Mouse (Mus musculus) E14TG2a.4 (cell line): Measurements from ENCODE around the gene Gria1.

Experiments used
- CTCF ChIP-seq: conservative IDR thresholded peaks from 2 replicates; pipeline ENCODE4 v1.5.1; 2014; ENCODE audit warnings: low read length
- NANOG ChIP-seq: IDR thresholded peaks from 2 replicates; pipeline ENCODE4 v1.6.1; 2014; ENCODE audit warnings: borderline replicate concordance, low read length, mixed read lengths
- POU5F1 ChIP-seq: IDR thresholded peaks from 2 replicates; pipeline ENCODE4 v1.6.1; 2014; ENCODE audit warnings: low read length, borderline replicate concordance

- TF ChIP-seq CTCF (no peak), NANOG (no peak), POU5F1 (no peak)
Measured at GRCm38 (mm10) chr11:57162931-57163330, 151.7 kb downstream of the Gria1 start.
